In genomic region chr5:122295113-122295935, GRCm38 (mm10) we compare ENCODE assay signal across 10 mouse cellular contexts. TPM values are rescaled to one million over a fixed set of nuclear protein-coding genes. Genes with fewer than 3 reads are reported as not detected.
A peak's percentile ranks its signal among the peaks of the same experiment; 100 is the strongest.
DNase-seq lines count a peak whose midpoint lies in the region; ATAC-seq and TF ChIP-seq lines count a peak whose summit lies in the region.
"Had no signal": no experiment of that assay in that cellular context is flagged by ENCODE, and none has a peak within 500 bp of the region (broad histone marks: within the 10 kb centered on the region; RNA-seq: fewer than 3 reads in every experiment).

No protein-coding gene starts in this region.

- 0 out of 2 replicates have a peak, but pooled peaks have one; percentile 12 for TF ChIP-seq EP300 in ES-Bruce4 (IDR thresholded peaks at IDR 0.05; ENCODE audit: insufficient read depth, low read depth, low read length)

- H3K9me3 ChIP-seq in hindbrain, embryonic 11.5 days (ENCODE audit: control insufficient read depth, low read length), result no peaks in the 10 kb centered on the region
- no peaks in the 10 kb centered on the region for H3K9me3 ChIP-seq in hindbrain, embryonic 12.5 days (replicated peaks)
- no peaks in the 10 kb centered on the region for H3K9me3 ChIP-seq in ES-Bruce4 (replicated peaks; ENCODE audit: control insufficient read depth, insufficient read depth, low read length, poor library complexity, severe bottlenecking)
- no peaks in the 10 kb centered on the region for H3K9me3 ChIP-seq in midbrain, embryonic 15.5 days
- H3K9me3 ChIP-seq: limb, embryonic 13.5 days had no signal

- no peak for DNase-seq in hindbrain, embryonic 11.5 days (ENCODE audit: low spot score)
- peak; percentile 84 for DNase-seq in A20 (ENCODE audit: low read depth, low spot score)
- DNase-seq in embryo, embryonic 11 days, result no peak
- DNase-seq in cerebellum, adult 9-11 months, result no peak
- DNase-seq: cerebellum, adult 11 months; gastrocnemius, postnatal 25 days had no signal

- no peak for ATAC-seq in hindbrain, embryonic 11.5 days (ENCODE audit: low FRiP score)
- no peak for ATAC-seq in hindbrain, embryonic 12.5 days (ENCODE audit: low FRiP score)
- ATAC-seq in midbrain, embryonic 15.5 days (replicated peaks), result no peak

- no peaks in the 10 kb centered on the region for H3K27me3 ChIP-seq in hindbrain, embryonic 11.5 days (ENCODE audit: control insufficient read depth, insufficient read depth, low read length)
- H3K27me3 ChIP-seq in hindbrain, embryonic 12.5 days, result no peaks in the 10 kb centered on the region
- no peaks in the 10 kb centered on the region for H3K27me3 ChIP-seq in ES-Bruce4 (ENCODE audit: control insufficient read depth, insufficient read depth, low read length, poor library complexity, severe bottlenecking)
- H3K27me3 ChIP-seq in midbrain, embryonic 15.5 days (replicated peaks), result no peaks in the 10 kb centered on the region
- H3K27me3 ChIP-seq: limb, embryonic 13.5 days had no signal

- no peaks in the 10 kb centered on the region for H3K36me3 ChIP-seq in hindbrain, embryonic 11.5 days (ENCODE audit: control insufficient read depth, insufficient read depth, low read length)
- no peaks in the 10 kb centered on the region for H3K36me3 ChIP-seq in hindbrain, embryonic 12.5 days
- H3K36me3 ChIP-seq in ES-Bruce4 (ENCODE audit: control insufficient read depth, insufficient read depth, low read length, poor library complexity, severe bottlenecking), result no peaks in the 10 kb centered on the region
- no peaks in the 10 kb centered on the region for H3K36me3 ChIP-seq in midbrain, embryonic 15.5 days (replicated peaks)
- H3K36me3 ChIP-seq: limb, embryonic 13.5 days had no signal

- H3K27ac ChIP-seq in hindbrain, embryonic 11.5 days (ENCODE audit: low read depth, low read length), result peak overlapping the region; percentile 33; the same call in 1 of the 2 replicates
- no peak overlapping the region for H3K27ac ChIP-seq in hindbrain, embryonic 12.5 days
- no peak overlapping the region for H3K27ac ChIP-seq in ES-Bruce4 (ENCODE audit: insufficient read depth, low read length)
- 0 out of 2 replicates have a peak overlapping the region, but pooled peaks have one; percentile 21 for H3K27ac ChIP-seq in midbrain, embryonic 15.5 days
- H3K27ac ChIP-seq: limb, embryonic 13.5 days had no signal

- TF ChIP-seq POLR2A in ES-Bruce4 (IDR thresholded peaks at IDR 0.05; ENCODE audit: insufficient read depth, low read length), result no peak

- no peak for TF ChIP-seq CTCF in ES-Bruce4 (IDR thresholded peaks at IDR 0.05; ENCODE audit: low read depth, low read length)

- H3K9ac ChIP-seq in hindbrain, embryonic 11.5 days (ENCODE audit: low read depth, low read length), result no peak overlapping the region
- H3K9ac ChIP-seq in hindbrain, embryonic 12.5 days, result no peak overlapping the region
- H3K9ac ChIP-seq in ES-Bruce4 (ENCODE audit: low read depth, poor library complexity, severe bottlenecking), result no peak overlapping the region
- no peak overlapping the region for H3K9ac ChIP-seq in midbrain, embryonic 15.5 days

- H3K4me3 ChIP-seq in hindbrain, embryonic 11.5 days (ENCODE audit: low read depth, low read length), result no peak overlapping the region
- no peak overlapping the region for H3K4me3 ChIP-seq in hindbrain, embryonic 12.5 days
- H3K4me3 ChIP-seq in ES-Bruce4 (ENCODE audit: low read depth, low read length), result no peak overlapping the region
- no peak overlapping the region for H3K4me3 ChIP-seq in midbrain, embryonic 15.5 days
- H3K4me3 ChIP-seq: limb, embryonic 13.5 days had no signal

- WGBS in hindbrain, embryonic 11.5 days, result 72% methylated on average over 14 of the region's 14 CpGs
- 73% methylated on average over 14 of the region's 14 CpGs for WGBS in hindbrain, embryonic 12.5 days
- WGBS in midbrain, embryonic 15.5 days, result 65% methylated on average over 14 of the region's 14 CpGs

- H3K4me2 ChIP-seq in hindbrain, embryonic 11.5 days (replicated peaks; ENCODE audit: low read depth, low read length), result no peak overlapping the region
- H3K4me2 ChIP-seq in hindbrain, embryonic 12.5 days (replicated peaks), result no peak overlapping the region
- H3K4me2 ChIP-seq in midbrain, embryonic 15.5 days, result no peak overlapping the region
- H3K4me2 ChIP-seq: limb, embryonic 13.5 days had no signal

- H3K4me1 ChIP-seq in hindbrain, embryonic 11.5 days (replicated peaks; ENCODE audit: control insufficient read depth, insufficient read depth, low read length), result no peaks in the 10 kb centered on the region; the same call in 1 of the 2 replicates
- H3K4me1 ChIP-seq in hindbrain, embryonic 12.5 days, result peaks cover 27% of the 10 kb centered on the region
- H3K4me1 ChIP-seq in ES-Bruce4 (ENCODE audit: control insufficient read depth, insufficient read depth, low read length), result peaks cover 9% of the 10 kb centered on the region
- H3K4me1 ChIP-seq in midbrain, embryonic 15.5 days, result peaks cover 37% of the 10 kb centered on the region

RNA-seq across cellular contexts. Expression of gene Pptc7, which starts 11.2 kb away (rescaled TPM):
- 8.1 and 8.4 TPM in 2 replicates for polyA plus RNA-seq in hindbrain, embryonic 11.5 days (2014; fragmentation: Nextera tagmentation; extraction: Ambion mirVana)
- 10.8 and 11.1 TPM in 2 replicates for polyA plus RNA-seq in hindbrain, embryonic 12.5 days (2016; fragmentation: Nextera tagmentation; extraction: Ambion mirVana)
- polyA plus RNA-seq in ES-Bruce4 (2011; ENCODE audit: insufficient read depth, insufficient read length, low read depth, missing spikeins), result 18.7 and 20.7 TPM in 2 replicates
- polyA plus RNA-seq in midbrain, embryonic 15.5 days (2015; fragmentation: Nextera tagmentation; extraction: Ambion mirVana), result 7.6 and 8.4 TPM in 2 replicates

RNA-seq across cellular contexts. Expression of gene Tctn1, which starts 31.1 kb away (rescaled TPM):
- 4.4 and 5.6 TPM in 2 replicates for polyA plus RNA-seq in hindbrain, embryonic 11.5 days (2014; fragmentation: Nextera tagmentation; extraction: Ambion mirVana)
- 7.5 and 7.7 TPM in 2 replicates for polyA plus RNA-seq in hindbrain, embryonic 12.5 days (2016; fragmentation: Nextera tagmentation; extraction: Ambion mirVana)
- 18.3 and 21.7 TPM in 2 replicates for polyA plus RNA-seq in ES-Bruce4 (2011; ENCODE audit: insufficient read depth, insufficient read length, low read depth, missing spikeins)
- 6.1 TPM in 2 replicates for polyA plus RNA-seq in midbrain, embryonic 15.5 days (2015; fragmentation: Nextera tagmentation; extraction: Ambion mirVana)

RNA-seq across cellular contexts. Expression of gene Rad9b, which starts 58.7 kb away (rescaled TPM):
- 7.4 and 10.7 TPM in 2 replicates for polyA plus RNA-seq in hindbrain, embryonic 11.5 days (2014; fragmentation: Nextera tagmentation; extraction: Ambion mirVana)
- polyA plus RNA-seq in hindbrain, embryonic 12.5 days (2016; fragmentation: Nextera tagmentation; extraction: Ambion mirVana), result 13.3 and 15.6 TPM in 2 replicates
- polyA plus RNA-seq in ES-Bruce4 (2011; ENCODE audit: insufficient read depth, insufficient read length, low read depth, missing spikeins), result 17.7 and 19.7 TPM in 2 replicates
- polyA plus RNA-seq in midbrain, embryonic 15.5 days (2015; fragmentation: Nextera tagmentation; extraction: Ambion mirVana), result 27.0 and 28.3 TPM in 2 replicates

RNA-seq across cellular contexts. Expression of gene Vps29, which starts 58.8 kb away (rescaled TPM):
- polyA plus RNA-seq in hindbrain, embryonic 11.5 days (2014; fragmentation: Nextera tagmentation; extraction: Ambion mirVana), result 220 and 231 TPM in 2 replicates
- 207 and 212 TPM in 2 replicates for polyA plus RNA-seq in hindbrain, embryonic 12.5 days (2016; fragmentation: Nextera tagmentation; extraction: Ambion mirVana)
- 99.0 and 105 TPM in 2 replicates for polyA plus RNA-seq in ES-Bruce4 (2011; ENCODE audit: insufficient read depth, insufficient read length, low read depth, missing spikeins)
- polyA plus RNA-seq in midbrain, embryonic 15.5 days (2015; fragmentation: Nextera tagmentation; extraction: Ambion mirVana), result 268 and 286 TPM in 2 replicates

Comparison
In these comparisons a context has a peak if more than half of its experiments do, and no peak if none do; other contexts are left out.
1. H3K27ac ChIP-seq: peak in hindbrain, embryonic 11.5 days (single experiment) and midbrain, embryonic 15.5 days (single experiment); none in hindbrain, embryonic 12.5 days (single experiment) and ES-Bruce4 (single experiment).